Mouse (Mus musculus): ENCODE measurements around the gene Suclg2.
"Not testable (repeated sequence)": the region's sequence is repeated elsewhere in the genome, so short reads cannot be mapped to it uniquely, and the experiment has no call there.

Suclg2 gene

DNA sequence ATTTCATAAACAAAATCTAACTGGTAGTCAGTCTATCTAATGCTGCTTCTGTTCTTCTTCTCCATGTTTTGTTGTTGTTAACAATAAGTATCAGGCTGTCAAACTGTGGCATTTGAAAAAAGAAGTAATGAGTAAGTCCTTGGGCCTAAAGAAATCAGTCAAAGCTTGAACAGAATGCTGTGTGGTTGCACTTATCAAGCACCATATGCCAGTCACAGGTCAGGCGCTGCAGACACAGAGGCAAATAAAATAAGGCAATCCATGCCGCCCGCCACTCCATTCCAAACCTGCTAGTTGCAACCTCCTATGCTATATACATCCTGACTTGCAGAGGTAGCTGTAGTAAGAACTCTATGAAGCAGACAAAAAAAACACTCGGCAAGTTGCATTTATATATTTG is 100.2 kb downstream of the Suclg2 start:
- no peak for DNase-seq

DNA sequence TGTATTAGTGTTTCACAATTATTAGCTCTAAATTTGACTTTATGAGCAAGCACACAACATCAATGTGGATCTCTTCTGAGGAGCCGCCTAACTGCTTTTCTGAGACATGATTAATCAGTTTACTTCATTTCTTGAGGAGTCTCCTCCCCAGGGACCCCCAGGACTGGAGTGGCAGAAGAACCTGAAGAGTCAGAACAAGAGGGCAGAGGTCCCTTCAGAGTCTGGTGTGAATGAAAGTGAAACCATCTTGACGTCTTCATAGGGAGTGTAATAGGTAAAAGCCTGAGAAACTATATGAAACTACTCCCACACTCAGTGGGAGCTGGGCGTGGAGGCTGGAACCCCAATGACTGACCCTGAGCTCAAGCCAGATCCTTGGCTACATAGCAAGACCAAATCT is 105.4 kb downstream of the Suclg2 start:
- no peak for DNase-seq

DNA sequence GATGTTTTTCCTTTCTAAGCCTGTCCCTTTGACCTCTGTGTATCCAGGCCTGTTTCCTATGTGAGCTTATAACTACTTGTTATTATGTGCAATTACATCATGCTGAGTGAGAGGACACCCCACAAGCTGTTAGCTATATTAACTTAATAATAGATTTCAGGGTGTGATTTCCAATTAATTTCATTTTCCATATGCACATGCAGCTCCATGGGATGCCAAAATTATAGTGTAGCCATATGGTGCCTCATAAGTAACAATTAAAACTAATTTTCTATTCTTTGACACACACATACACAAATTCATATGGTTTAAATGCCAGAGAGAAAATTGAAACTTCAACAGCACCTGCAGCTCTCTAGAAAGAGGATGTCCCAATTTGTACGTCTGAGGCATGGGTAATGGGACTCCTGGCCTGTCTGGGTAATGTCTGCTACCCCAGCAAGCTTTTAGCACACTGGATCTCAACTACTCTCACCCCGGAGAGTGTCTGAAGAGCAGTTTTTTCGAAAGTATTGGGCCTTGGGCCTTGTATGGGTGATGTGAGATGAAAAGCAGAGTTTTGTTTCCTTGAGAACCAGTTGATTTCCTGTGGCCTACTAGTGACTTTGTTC is 106.1 kb downstream of the Suclg2 start:
- DNase-seq = no peak

DNA sequence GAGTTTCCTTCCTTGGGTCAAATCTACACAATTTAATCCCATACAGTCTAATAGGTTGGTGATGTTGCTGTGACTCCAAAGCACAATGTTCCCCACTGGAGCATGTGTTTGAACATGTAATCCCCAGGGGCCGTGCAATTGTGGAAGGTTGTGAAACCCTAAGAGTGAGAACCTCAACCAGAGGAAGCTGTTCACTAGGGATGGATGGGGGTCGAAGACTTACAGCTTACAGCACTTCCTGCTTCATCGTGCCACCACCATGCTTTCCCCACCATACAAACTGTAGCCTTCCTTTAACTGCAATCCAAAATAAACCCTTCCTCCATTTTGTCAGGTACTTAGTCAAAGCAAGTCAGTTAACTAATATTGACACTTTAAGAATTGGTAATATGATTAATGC is 107.5 kb downstream of the Suclg2 start:
- DNase-seq = no peak

DNA sequence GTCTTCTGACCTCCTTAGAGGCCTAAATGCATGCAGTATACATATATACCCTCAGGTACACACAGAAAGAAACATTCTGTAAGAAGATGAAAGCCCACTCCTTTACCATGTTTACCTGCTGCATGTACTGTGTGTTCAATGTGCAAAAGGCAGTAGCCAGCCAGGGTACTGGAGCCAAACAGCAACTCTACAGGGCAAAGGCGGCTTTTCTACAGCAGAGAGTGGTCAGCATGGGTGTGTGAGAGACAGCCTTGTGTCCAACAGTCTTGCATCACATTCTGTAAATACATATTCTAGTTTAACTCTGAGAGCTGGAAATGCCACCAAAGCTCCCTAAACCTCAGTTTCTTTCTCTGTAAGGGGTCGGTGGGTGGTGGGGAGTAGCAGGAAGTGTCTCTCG is 110.5 kb downstream of the Suclg2 start:
- no peak for DNase-seq

DNA sequence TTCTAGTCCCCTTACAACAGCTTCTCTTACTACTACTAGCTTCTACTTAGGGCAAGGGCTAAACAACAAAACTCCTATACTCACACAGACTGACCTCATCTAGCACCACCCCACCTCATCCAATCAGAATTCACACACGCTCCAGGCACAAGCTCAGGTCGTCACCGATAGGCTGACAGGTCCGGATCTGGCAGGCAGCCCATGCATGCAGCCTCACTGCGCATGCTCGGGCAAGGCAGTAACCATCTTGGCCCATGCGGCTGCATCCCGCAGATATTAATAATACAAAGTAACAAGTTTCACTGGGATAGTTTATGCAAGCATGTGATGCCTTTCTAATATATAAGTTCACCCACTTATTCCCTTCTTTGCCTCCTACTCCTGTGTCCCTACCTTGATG is 117.9 kb downstream of the Suclg2 start:
- not testable (repeated sequence) for DNase-seq

DNA sequence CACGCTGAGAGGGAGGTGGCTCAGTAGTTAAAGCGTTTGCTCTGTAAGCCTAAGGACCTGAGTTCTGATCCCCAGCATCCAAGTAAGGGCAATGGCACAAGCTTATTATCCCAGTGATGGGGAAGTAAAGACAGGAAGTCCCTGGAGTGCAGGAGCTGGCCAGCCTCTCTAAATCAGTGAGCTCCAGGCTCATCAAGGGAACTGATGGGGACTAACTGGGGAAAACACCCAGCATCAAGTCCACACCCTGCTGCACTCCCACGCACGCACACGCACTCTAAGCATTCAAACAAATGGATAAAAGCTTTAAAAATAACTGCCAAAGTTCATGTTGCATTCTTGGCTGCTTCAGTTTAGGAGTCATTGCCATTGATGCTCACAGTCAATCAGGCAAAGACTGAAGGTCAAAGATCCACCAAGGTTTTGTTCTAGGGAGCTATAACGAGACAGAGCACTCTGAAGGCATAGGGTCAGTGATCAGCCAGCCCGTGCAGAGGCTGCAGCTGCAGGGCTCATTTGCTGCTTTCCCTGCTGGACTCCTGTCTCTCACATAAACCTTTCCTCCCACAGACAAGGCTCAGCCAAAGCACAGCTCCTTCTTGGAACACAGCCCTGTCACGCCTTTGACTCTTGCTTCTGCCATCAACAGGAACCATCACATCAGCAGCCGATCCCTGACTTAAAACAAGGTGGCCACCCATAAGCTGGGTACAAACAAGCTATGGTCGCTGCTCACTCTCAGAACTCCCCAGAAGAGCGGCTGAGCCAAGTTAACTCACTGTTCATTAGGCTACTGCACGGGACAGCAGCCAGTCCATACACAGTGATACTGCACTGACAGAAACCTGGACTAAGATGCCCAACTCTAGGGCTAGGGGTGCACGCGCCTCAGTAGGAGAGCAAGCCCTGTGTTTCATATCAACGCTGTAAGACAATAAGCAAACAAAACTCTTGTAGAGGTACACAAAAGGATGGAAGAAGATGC is 121.5 kb downstream of the Suclg2 start:
- no peak for DNase-seq

DNA sequence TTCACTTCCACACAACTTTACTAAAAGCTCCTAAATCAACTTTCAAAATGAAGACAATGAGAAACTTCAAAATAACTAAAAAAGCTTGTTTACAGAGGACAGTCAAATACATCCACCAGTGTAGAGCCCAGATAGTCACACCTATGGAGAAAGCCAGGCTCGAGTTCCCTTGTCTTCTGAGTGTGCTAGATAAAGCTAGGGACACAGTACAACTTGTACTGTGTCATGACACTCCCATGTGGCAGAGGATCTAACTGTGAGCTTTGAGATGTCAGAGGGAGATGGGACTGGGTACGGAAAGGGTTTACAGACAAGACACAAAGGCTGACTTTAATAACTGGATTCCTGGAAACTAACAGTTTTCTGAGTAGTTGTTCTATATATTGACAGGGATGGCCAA is 122.7 kb downstream of the Suclg2 start:
- no peak for DNase-seq

DNA sequence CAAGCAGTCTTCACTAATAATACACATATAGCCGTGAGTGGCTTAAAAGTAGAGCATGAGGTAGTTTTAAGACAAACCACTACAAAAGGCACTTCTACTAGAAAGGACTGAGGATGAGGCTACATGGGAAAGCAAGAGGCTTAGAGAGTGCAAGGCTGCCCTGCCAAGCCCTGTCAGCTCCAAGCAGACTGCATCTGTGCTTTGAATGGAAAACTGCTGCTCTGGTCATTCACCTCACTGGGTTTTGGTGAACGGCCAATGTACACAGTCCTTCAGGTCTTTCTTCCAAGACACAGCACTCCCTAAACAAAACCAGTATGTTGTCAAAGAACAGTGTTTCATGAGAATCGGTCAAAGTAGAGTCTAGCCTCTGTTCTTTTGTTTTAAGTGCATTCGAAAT is 124.4 kb downstream of the Suclg2 start:
- no peak for DNase-seq

DNA sequence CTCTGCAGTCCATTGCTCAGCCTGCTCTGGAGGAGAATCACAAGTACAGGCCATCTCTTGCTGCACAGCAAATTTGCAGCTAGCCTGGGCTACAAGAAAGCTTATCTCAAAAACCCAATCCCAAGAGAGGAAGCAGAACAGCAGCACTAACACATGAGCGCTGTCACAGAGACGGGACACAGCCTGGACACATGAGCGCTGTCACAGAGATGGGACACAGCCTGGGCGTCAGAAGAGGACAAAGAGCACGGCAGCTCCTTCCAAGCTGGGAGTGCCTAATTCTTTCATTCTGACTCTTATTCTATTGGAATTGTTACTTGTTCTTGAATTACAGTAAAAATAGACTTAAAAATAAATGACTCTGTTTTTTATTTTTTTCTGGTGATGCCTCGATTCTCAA is 126.2 kb downstream of the Suclg2 start:
- DNase-seq = no peak

DNA sequence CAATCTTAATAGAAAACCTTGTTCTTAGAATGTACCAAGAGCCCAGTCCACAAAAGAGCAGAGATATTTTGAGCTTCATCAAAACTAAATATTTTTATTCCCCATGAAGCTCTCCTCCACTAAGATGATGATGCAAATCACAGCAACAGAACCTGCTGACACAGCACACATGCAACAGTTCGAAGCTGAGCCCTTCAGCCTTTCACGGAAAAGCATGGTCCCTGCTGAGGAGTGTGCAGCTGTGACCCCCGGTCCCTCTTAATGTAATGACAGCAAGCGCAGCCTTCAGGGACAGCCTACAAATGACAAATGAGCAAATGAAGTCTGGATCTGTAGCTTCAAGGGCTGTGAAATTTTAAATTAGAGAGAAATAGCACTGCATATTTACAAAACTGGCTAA is 128.1 kb downstream of the Suclg2 start:
- DNase-seq = no peak

DNA sequence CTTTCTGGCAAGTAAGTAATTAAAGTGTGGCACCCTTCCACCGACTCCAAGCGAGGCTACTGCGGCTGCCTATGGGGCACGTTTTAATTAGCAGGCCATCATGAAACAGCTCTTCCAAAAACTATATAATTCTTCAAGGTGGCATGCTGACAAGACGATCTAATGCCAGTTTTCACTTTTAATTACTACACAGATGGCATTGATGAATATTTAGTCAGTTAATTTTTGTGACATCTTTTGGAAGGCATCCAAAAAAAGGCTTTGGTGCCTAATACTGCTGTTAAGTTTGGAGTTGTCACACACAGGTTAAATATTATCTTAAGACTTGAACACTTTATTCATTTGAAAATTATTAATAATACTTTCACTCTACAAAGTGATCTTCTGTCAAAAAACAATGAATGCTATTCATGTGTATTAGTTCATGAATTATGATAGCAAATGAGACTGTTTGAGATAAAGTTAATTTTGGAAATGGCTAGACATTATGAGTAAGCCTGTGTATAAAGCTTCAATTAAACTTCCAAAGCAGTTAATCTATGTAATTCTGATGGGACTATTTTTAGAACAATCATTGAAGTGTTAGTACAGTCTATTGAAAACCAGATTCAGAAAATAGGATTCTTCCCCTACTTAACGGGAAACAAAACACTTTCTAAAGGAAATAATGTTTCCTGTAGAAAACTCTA is 131.3 kb downstream of the Suclg2 start:
- DNase-seq = no peak

DNA sequence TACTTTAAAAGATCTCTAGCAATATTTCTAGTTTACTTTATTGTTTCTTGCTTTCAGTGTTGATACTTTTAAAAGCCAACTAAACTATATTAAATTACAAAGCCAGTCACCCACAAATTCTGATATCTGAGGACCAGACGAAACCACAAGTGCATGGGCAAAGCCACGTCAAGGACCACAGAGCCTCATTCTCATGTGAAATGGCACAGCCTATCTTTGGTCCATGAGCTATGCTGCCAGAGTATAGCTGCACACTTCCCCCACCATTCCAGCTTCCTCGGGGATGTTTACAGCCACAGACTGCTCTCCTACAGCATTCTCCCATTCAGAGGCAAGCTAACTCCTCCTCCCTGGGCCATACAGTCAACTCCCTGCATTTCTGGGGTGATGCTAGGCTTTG is 136.7 kb downstream of the Suclg2 start:
- DNase-seq = no peak

DNA sequence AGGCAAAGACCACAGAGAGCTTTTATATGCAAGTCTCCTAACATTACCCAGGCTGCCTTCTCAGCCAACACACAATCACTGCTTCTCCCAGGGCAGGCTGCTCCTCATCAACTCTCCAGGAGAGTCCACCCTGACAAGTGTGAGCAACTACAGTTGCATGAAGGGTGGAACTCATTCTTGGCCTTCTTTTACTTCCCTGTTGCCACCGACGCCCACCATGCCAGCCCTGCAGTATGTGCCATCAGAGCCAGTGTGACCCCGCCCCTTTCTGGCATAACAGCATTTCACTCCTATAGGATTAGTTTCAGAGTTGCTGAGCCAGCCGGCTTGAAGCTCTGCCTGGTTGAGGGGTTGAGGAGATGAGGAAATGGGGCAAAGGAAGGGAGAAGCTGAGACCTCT is 138.8 kb downstream of the Suclg2 start:
- no peak for DNase-seq

DNA sequence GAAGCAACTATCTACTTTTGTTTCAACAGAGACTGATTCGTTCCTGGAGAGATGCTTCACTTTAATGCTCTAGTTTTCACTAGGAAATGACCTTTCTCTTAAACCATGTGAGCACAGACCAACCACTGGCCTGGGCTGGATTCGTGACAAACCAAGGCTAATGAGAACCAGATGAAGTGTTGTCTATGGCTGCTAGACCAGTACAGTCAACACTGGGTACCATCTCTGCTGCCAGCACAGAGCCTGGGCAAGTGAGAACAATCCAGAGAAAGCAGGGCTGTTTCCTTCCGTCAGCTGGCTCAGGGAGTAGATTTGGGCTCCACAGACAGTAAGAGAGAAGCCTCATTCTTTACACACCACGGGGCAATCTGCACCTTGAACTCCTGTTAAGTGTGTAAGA is 143.1 kb downstream of the Suclg2 start:
- no peak for DNase-seq

DNA sequence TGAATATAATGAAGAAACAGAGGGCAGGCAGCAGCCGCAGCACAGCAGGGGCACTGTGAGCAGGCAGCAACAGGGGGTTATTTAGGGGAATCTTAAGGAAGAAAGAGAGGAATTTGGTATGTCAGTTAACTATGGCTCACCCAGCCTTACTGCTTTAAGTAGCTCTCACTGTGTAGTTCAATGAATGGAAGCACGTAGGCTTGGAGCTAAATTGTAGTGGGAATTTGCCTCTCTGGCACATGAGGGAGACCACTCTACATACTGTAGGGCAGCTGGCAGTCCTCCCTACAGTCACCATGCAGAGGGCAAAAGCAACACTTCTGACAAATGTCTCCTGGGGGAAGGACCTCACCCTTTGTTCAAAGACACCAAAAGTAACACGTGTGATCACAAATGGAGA is 143.7 kb downstream of the Suclg2 start:
- no peak for DNase-seq

DNA sequence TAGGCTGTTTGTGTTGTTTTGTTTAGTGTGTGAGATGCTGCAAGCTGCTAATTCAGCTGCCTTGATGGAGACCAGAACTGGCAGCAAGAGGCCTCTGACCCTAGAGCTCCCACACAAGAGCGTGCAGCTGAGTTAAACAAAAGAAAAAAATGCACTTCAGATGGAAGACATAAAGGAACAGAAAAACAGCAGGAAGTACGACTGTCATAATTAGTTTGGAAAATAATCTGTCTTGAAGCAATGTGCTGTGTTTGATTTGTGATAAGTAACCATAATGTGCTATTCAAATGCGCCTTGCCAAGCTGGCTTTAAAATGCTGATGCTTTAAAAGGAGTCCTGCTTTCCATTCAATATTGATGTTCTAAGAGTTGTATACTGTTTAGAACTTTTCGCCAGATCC is 144.2 kb downstream of the Suclg2 start:
- no peak for DNase-seq

DNA sequence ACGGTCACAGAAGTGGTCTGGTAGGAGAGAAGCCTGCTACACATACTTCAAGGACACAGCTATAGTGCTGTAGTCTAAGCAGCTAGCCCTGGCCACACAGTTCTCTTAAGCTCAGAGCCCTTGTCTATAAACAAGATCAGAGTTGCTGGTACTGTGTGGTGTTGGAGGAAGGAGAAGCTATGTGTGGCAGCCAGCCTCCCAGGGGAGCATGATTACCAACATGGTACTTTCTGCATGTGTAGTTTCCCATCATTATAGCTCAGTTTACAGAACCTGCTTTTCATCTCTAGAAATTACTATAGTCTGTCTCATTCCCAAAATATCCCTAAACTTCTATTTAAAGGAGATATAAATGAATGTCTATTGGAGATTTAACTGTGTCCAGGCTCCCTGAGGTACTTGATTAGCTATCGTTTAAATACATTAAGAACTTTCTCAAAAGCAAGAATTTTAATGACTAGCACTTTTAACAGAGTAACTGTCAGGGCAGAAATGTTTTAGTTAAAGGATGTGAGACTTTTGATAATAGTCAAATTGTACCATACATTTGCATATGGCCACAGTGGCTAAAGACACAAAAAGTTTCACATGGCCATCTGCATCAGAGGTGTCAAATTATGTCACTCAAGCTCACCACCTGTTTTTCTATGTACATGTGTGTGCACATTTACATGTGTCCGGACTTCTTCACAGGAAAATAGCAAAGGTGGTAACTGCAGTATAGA is 145.4 kb downstream of the Suclg2 start:
- no peak for DNase-seq

DNA sequence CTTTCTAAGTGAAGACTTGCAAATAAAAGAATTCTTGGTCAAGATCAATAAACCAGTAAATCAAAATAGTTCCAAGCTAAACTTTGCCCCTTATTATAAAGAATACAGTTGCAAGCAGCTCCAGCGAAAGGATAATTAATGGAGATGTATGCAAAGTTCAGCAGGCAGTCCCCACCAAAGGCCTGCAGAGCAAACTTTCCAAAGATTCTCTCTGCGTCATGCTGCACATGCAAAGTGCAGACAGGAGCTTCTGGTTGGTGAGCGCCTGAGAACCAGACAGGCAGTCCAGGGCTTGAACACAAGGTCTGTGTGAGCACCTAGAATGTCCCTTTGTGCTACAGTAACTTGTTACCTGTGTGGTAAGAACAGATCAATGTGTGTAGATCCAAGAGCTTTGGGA is 147.0 kb downstream of the Suclg2 start:
- no peak for DNase-seq

DNA sequence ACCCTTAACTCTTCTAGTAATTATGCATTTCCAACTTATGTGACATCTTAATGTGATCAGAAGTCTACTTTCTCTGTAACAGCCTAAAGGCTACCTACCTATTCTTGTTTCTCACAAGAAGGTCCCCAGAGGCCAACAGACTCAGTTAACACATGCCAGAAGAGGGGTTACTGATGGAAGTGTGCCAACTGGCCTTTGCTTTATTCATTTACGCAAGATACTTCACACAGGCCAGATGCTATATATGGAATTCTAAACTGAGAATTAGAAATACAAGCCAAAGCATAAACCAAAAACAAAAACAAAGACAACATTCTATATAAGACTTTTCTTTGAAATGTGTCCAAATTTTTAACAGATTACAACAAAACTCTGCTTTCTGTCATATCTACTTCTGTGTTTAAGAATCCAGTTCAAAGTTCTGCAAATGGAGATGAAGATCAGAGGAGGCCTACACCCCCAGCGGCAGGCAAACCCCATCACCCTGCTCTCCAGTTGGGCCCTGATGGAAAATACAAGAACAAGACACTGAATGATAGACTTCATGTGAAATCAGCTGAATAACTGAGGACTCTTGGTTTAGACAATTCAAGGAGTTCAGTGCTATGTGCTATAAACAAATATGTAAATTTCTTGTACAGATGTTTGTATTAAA is 155.1 kb downstream of the Suclg2 start:
- DNase-seq = no peak

DNA sequence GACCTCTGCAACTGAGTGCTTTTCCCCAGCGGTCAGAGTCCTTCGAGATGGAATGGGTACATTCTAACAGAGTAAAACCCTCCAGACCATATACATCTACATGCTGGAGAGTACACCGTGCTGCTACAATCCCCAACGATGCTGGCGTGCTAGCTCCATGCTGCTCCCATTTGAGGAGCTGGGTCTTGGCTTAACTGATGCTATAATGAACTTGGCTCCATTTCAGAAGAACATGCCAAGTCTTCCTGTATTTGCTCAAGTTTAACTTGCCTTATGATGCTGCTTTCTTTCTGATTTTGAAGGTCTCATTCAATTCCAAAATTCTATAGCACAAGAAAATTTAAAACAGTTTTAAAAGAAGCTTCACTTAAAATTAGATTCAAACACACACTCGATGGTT is 162.3 kb downstream of the Suclg2 start:
- DNase-seq = no peak

DNA sequence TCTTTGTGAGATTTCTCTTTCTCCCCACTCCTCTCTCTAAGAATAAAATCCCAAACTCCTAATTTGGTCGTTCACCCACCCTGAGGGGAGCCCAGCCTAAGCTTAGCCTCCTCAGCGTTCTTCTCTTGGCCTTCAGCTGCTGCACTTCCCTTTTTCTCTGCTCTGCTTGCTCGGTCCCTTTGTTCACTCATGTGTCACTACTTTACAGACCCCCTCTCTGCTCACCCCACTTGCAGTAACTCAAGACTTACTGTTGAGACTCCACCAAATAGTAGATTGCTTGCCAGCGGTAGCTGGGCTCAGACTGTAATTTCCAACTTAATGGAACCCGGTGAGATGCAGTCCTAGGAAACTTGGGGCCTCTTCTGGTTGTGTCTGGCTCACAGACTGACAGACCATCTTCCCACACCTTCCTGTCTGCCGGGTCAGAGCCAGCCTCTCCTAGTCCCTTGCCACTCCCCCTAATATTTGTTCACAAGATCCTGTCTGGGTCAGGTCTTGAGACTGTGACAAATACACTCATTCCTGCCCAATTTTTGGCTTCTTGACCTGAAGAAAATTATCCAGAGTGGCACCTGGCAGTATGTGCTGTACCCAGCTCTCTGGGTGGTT is 166.2 kb downstream of the Suclg2 start:
- DNase-seq = no peak

All from cerebellum, adult 8-10 months (tissue).